Mouse (Mus musculus): ENCODE results near the gene Cisd2. TPM values are rescaled to one million over a fixed set of nuclear protein-coding genes. Genes with fewer than 3 reads are reported as not detected.

Gene Cisd2
- total RNA-seq, 1 experiment: 17.4 TPM

GRCm38 (mm10) chr3:135420542-135421309, 3.0 kb downstream of the Cisd2 start:
- H3K9ac ChIP-seq (ENCODE audit: insufficient read depth, low read depth, low read length, poor library complexity, severe bottlenecking): no peak overlapping the region
- H3K9me3 ChIP-seq (ENCODE audit: control insufficient read depth, insufficient read depth, low read depth, low read length): no peaks in the 10 kb centered on the region
- in situ Hi-C loops (cut with MboI; ENCODE audit: low sequenced_read_pairs in 2 of 2, unreplicated experiment in 2 of 2): no loop called here
- DNase-seq (ENCODE audit: low read depth, low spot score): no peak
- no peaks in the 10 kb centered on the region for H3K36me3 ChIP-seq (ENCODE audit: control insufficient read depth, insufficient read depth, low read length, poor library complexity, severe bottlenecking)
- no peak for TF ChIP-seq MAFK (IDR thresholded peaks at IDR 0.05; ENCODE audit: insufficient read depth, low read depth, low read length)
- TF ChIP-seq ZC3H11A (IDR thresholded peaks at IDR 0.05; ENCODE audit: borderline replicate concordance, low read depth, low read length): no peak
- TF ChIP-seq HCFC1 (IDR thresholded peaks at IDR 0.05; ENCODE audit: borderline replicate concordance, insufficient read depth, low read length): no peak
- TF ChIP-seq CHD2 (IDR thresholded peaks at IDR 0.05; ENCODE audit: low read depth, low read length): no peak
- no peak for TF ChIP-seq ZNF384 (IDR thresholded peaks at IDR 0.05; ENCODE audit: low read depth, low read length)
- no peak overlapping the region for H3K27ac ChIP-seq (ENCODE audit: insufficient read depth, low read depth, low read length, poor library complexity, severe bottlenecking)
- H3K4me3 ChIP-seq (ENCODE audit: insufficient read depth in 1 of 2, low read depth in 1 of 2, low read length in 2 of 2, poor library complexity in 1 of 2, severe bottlenecking in 1 of 2): no peak overlapping the region
- H3K4me1 ChIP-seq (ENCODE audit: control insufficient read depth in 2 of 2, insufficient read depth in 2 of 2, low read length in 2 of 2, poor library complexity in 1 of 2): peaks cover 3 to 4% of the 10 kb centered on the region in 2 experiments; a peak in 2 of 4 replicates

GRCm38 (mm10) chr3:135417799-135418198, 5.9 kb downstream of the Cisd2 start:
- Histone ChIP-seq H3K4me3 (ENCODE audit: insufficient read depth in 1 of 2, low read depth in 1 of 2, low read length in 2 of 2, poor library complexity in 1 of 2, severe bottlenecking in 1 of 2) (no peak overlapping the region), H3K27ac (ENCODE audit: insufficient read depth, low read depth, low read length, poor library complexity, severe bottlenecking) (no peak overlapping the region), H3K4me1 (ENCODE audit: control insufficient read depth in 2 of 2, insufficient read depth in 2 of 2, low read length in 2 of 2, poor library complexity in 1 of 2) (peaks cover 3 to 4% of the 10 kb centered on the region in 2 experiments; a peak in 2 of 4 replicates), H3K36me3 (ENCODE audit: control insufficient read depth, insufficient read depth, low read length, poor library complexity, severe bottlenecking) (no peaks in the 10 kb centered on the region; the same call in 1 of the 2 replicates), H3K9me3 (ENCODE audit: control insufficient read depth, insufficient read depth, low read depth, low read length) (no peaks in the 10 kb centered on the region), H3K9ac (ENCODE audit: insufficient read depth, low read depth, low read length, poor library complexity, severe bottlenecking) (no peak overlapping the region)
- in situ Hi-C loops (cut with MboI; ENCODE audit: low sequenced_read_pairs in 2 of 2, unreplicated experiment in 2 of 2): no loop called here
- no peak for DNase-seq (ENCODE audit: low read depth, low spot score)
- TF ChIP-seq HCFC1 (IDR thresholded peaks at IDR 0.05; ENCODE audit: borderline replicate concordance, insufficient read depth, low read length) (no peak), CHD2 (IDR thresholded peaks at IDR 0.05; ENCODE audit: low read depth, low read length) (no peak), ZC3H11A (IDR thresholded peaks at IDR 0.05; ENCODE audit: borderline replicate concordance, low read depth, low read length) (no peak), MAFK (IDR thresholded peaks at IDR 0.05; ENCODE audit: insufficient read depth, low read depth, low read length) (no peak), ZNF384 (IDR thresholded peaks at IDR 0.05; ENCODE audit: low read depth, low read length) (no peak)

GRCm38 (mm10) chr3:135417245-135417644, 6.5 kb downstream of the Cisd2 start:
- in situ Hi-C loops (cut with MboI; ENCODE audit: low sequenced_read_pairs in 2 of 2, unreplicated experiment in 2 of 2): no loop called here
- Histone ChIP-seq H3K27ac (ENCODE audit: insufficient read depth, low read depth, low read length, poor library complexity, severe bottlenecking) (no peak overlapping the region), H3K9ac (ENCODE audit: insufficient read depth, low read depth, low read length, poor library complexity, severe bottlenecking) (no peak overlapping the region), H3K9me3 (ENCODE audit: control insufficient read depth, insufficient read depth, low read depth, low read length) (no peaks in the 10 kb centered on the region), H3K36me3 (ENCODE audit: control insufficient read depth, insufficient read depth, low read length, poor library complexity, severe bottlenecking) (no peaks in the 10 kb centered on the region; the same call in 1 of the 2 replicates), H3K4me1 (ENCODE audit: control insufficient read depth in 2 of 2, insufficient read depth in 2 of 2, low read length in 2 of 2, poor library complexity in 1 of 2) (peaks cover 3 to 4% of the 10 kb centered on the region in 2 experiments; a peak in 2 of 4 replicates), H3K4me3 (ENCODE audit: insufficient read depth in 1 of 2, low read depth in 1 of 2, low read length in 2 of 2, poor library complexity in 1 of 2, severe bottlenecking in 1 of 2) (no peak overlapping the region)
- no peak for TF ChIP-seq HCFC1 (IDR thresholded peaks at IDR 0.05; ENCODE audit: borderline replicate concordance, insufficient read depth, low read length)
- TF ChIP-seq ZC3H11A (IDR thresholded peaks at IDR 0.05; ENCODE audit: borderline replicate concordance, low read depth, low read length): no peak
- no peak for TF ChIP-seq ZNF384 (IDR thresholded peaks at IDR 0.05; ENCODE audit: low read depth, low read length)
- no peak for TF ChIP-seq CHD2 (IDR thresholded peaks at IDR 0.05; ENCODE audit: low read depth, low read length)
- TF ChIP-seq MAFK (IDR thresholded peaks at IDR 0.05; ENCODE audit: insufficient read depth, low read depth, low read length): no peak
- DNase-seq (ENCODE audit: low read depth, low spot score): no peak

GRCm38 (mm10) chr3:135411824-135412223, 11.9 kb downstream of the Cisd2 start:
- no peak for TF ChIP-seq ZC3H11A (IDR thresholded peaks at IDR 0.05; ENCODE audit: borderline replicate concordance, low read depth, low read length)
- no peak for TF ChIP-seq HCFC1 (IDR thresholded peaks at IDR 0.05; ENCODE audit: borderline replicate concordance, insufficient read depth, low read length)
- TF ChIP-seq MAFK (IDR thresholded peaks at IDR 0.05; ENCODE audit: insufficient read depth, low read depth, low read length): no peak
- TF ChIP-seq ZNF384 (IDR thresholded peaks at IDR 0.05; ENCODE audit: low read depth, low read length): no peak
- no peak for TF ChIP-seq CHD2 (IDR thresholded peaks at IDR 0.05; ENCODE audit: low read depth, low read length)
- no peak overlapping the region for H3K4me3 ChIP-seq (ENCODE audit: insufficient read depth in 1 of 2, low read depth in 1 of 2, low read length in 2 of 2, poor library complexity in 1 of 2, severe bottlenecking in 1 of 2)
- peaks cover 2% of the 10 kb centered on the region; the same call in 1 of the 2 replicates for H3K36me3 ChIP-seq (ENCODE audit: control insufficient read depth, insufficient read depth, low read length, poor library complexity, severe bottlenecking)
- H3K9me3 ChIP-seq (ENCODE audit: control insufficient read depth, insufficient read depth, low read depth, low read length): no peaks in the 10 kb centered on the region
- peaks cover 2 to 4% of the 10 kb centered on the region in 2 experiments; a peak in 2 of 4 replicates for H3K4me1 ChIP-seq (ENCODE audit: control insufficient read depth in 2 of 2, insufficient read depth in 2 of 2, low read length in 2 of 2, poor library complexity in 1 of 2)
- no peak overlapping the region for H3K9ac ChIP-seq (ENCODE audit: insufficient read depth, low read depth, low read length, poor library complexity, severe bottlenecking)
- in situ Hi-C loops (cut with MboI; ENCODE audit: low sequenced_read_pairs in 2 of 2, unreplicated experiment in 2 of 2): no loop called here
- no peak for DNase-seq (ENCODE audit: low read depth, low spot score)
- H3K27ac ChIP-seq (ENCODE audit: insufficient read depth, low read depth, low read length, poor library complexity, severe bottlenecking): no peak overlapping the region
